21 mouse cellular contexts compared by ENCODE assay signal in genomic region chr14:97963624-97964023, GRCm38 (mm10).
DNase-seq lines count a peak whose midpoint lies in the region; ATAC-seq and TF ChIP-seq lines count a peak whose summit lies in the region.
"Had no signal": no experiment of that assay in that cellular context is flagged by ENCODE, and none has a peak within 500 bp of the region (broad histone marks: within the 10 kb centered on the region; RNA-seq: fewer than 3 reads in every experiment).

No protein-coding gene starts in this region.

- no peak overlapping the region for H3K9ac ChIP-seq in forebrain, embryonic 16.5 days (replicated peaks; ENCODE audit: low read depth, low read length)
- no peak overlapping the region for H3K9ac ChIP-seq in forebrain, postnatal 0 days
- H3K9ac ChIP-seq in hindbrain, embryonic 13.5 days: no peak overlapping the region

- no peaks in the 10 kb centered on the region for H3K9me3 ChIP-seq in forebrain, embryonic 16.5 days (ENCODE audit: control insufficient read depth, low read length)
- no peaks in the 10 kb centered on the region for H3K9me3 ChIP-seq in forebrain, postnatal 0 days (ENCODE audit: low read length)
- no peaks in the 10 kb centered on the region for H3K9me3 ChIP-seq in hindbrain, embryonic 13.5 days
- H3K9me3 ChIP-seq: embryonic facial prominence, embryonic 10.5 days had no signal

- H3K27ac ChIP-seq in forebrain, embryonic 16.5 days (ENCODE audit: low read length): no peak overlapping the region
- H3K27ac ChIP-seq in forebrain, postnatal 0 days (ENCODE audit: low read depth, low read length): no peak overlapping the region
- peak overlapping the region; percentile 69; the same call in 1 of the 2 replicates for H3K27ac ChIP-seq in hindbrain, embryonic 13.5 days
- H3K27ac ChIP-seq: embryonic facial prominence, embryonic 10.5 days; gastrocnemius, adult 2 months; left cerebral cortex, adult 2 months had no signal

- DNase-seq in forebrain, postnatal 0 days: no peak
- peak; percentile 44 for DNase-seq in retina, embryonic 14.5 days (ENCODE audit: low spot score)
- DNase-seq in testis, postnatal 14 days (ENCODE audit: low spot score): no peak
- DNase-seq in lung, postnatal 25 days (ENCODE audit: low spot score): no peak
- DNase-seq: cerebellum, adult 9-10 months; gastrocnemius, adult 2 months; heart, postnatal 14 days; kidney, adult 2 months; kidney, postnatal 14 days; left cerebral cortex, postnatal 4 days; liver; thymus, postnatal 4 days had no signal

- no peak overlapping the region for H3K4me2 ChIP-seq in forebrain, embryonic 16.5 days (ENCODE audit: low read length)
- no peak overlapping the region for H3K4me2 ChIP-seq in forebrain, postnatal 0 days (ENCODE audit: low read depth)
- H3K4me2 ChIP-seq in hindbrain, embryonic 13.5 days: no peak overlapping the region
- H3K4me2 ChIP-seq: heart, embryonic 11.5 days had no signal

- H3K27me3 ChIP-seq in forebrain, embryonic 16.5 days (replicated peaks; ENCODE audit: control insufficient read depth, insufficient read depth, low read length): no peaks in the 10 kb centered on the region
- no peaks in the 10 kb centered on the region for H3K27me3 ChIP-seq in forebrain, postnatal 0 days (ENCODE audit: insufficient read depth, low read length)
- no peaks in the 10 kb centered on the region for H3K27me3 ChIP-seq in hindbrain, embryonic 13.5 days
- H3K27me3 ChIP-seq: CH12.LX had no signal

- no peaks in the 10 kb centered on the region for H3K36me3 ChIP-seq in forebrain, embryonic 16.5 days (ENCODE audit: control insufficient read depth, insufficient read depth)
- no peaks in the 10 kb centered on the region for H3K36me3 ChIP-seq in forebrain, postnatal 0 days (ENCODE audit: insufficient read depth)
- H3K36me3 ChIP-seq in hindbrain, embryonic 13.5 days: no peaks in the 10 kb centered on the region
- H3K36me3 ChIP-seq: embryonic facial prominence, embryonic 10.5 days had no signal

- H3K4me1 ChIP-seq in forebrain, embryonic 16.5 days (replicated peaks; ENCODE audit: control insufficient read depth, insufficient read depth, low read length): peaks cover 5% of the 10 kb centered on the region
- H3K4me1 ChIP-seq in forebrain, postnatal 0 days (ENCODE audit: insufficient read depth): no peaks in the 10 kb centered on the region
- peaks cover 21% of the 10 kb centered on the region for H3K4me1 ChIP-seq in hindbrain, embryonic 13.5 days (replicated peaks)

- peak; percentile 28; the same call in 1 of the 2 replicates for ATAC-seq in forebrain, embryonic 16.5 days
- no peak for ATAC-seq in forebrain, postnatal 0 days
- peak; percentile 73 for ATAC-seq in hindbrain, embryonic 13.5 days (ENCODE audit: low FRiP score)
- peak; percentile 44; the same call in 1 of the 2 replicates for ATAC-seq in megakaryocyte-erythroid progenitor cell, adult 5-6 weeks (replicated peaks; ENCODE audit: low FRiP score, low TSS enrichment, poor library complexity, severe bottlenecking)
- ATAC-seq: inflammation-experienced regulatory T-cells, adult 6 months; lung, postnatal 0 days had no signal

- 56% methylated on average over 6 of the region's 6 CpGs for WGBS in forebrain, embryonic 16.5 days
- 56% methylated on average over 6 of the region's 6 CpGs for WGBS in forebrain, postnatal 0 days
- WGBS in hindbrain, embryonic 13.5 days: 55% methylated on average over 6 of the region's 6 CpGs

- no peak for TF ChIP-seq CTCF in forebrain, postnatal 0 days (IDR thresholded peaks at IDR 0.05; ENCODE audit: low read depth)

- H3K4me3 ChIP-seq in forebrain, embryonic 16.5 days (replicated peaks; ENCODE audit: low read length): no peak overlapping the region
- H3K4me3 ChIP-seq in forebrain, postnatal 0 days (ENCODE audit: low read depth, low read length): no peak overlapping the region
- H3K4me3 ChIP-seq in hindbrain, embryonic 13.5 days: no peak overlapping the region
- H3K4me3 ChIP-seq: embryonic facial prominence, embryonic 10.5 days; gastrocnemius, adult 2 months; left cerebral cortex, adult 2 months had no signal
